Mouse (Mus musculus) CD8-positive naive resting alpha-beta T cell, adult 2 months (primary cell): ENCODE results near the gene Sgsm1.

Experiments used
- DNase-seq, 2 experiments: peaks; one replicate each; pipeline ENCODE4 v3.0.0; 2022; ENCODE audit warnings: low read depth in 2 of 2, low spot score in 2 of 2

Gene Sgsm1

GRCm38 (mm10) chr5:113323784-113324638 is 13.4 kb upstream of the Sgsm1 start:
- DNase-seq: no peak

- DNase-seq: no peak
Observed at GRCm38 (mm10) chr5:113313998-113314397, 3.4 kb upstream of the Sgsm1 start.

- DNase-seq: no peak
Observed at GRCm38 (mm10) chr5:113309491-113310376, 852 bp downstream of the Sgsm1 start.

GRCm38 (mm10) chr5:113306750-113307477 is 3.7 kb downstream of the Sgsm1 start:
- DNase-seq: no peak

- DNase-seq: no peak
Observed at GRCm38 (mm10) chr5:113304527-113304926, 6.1 kb downstream of the Sgsm1 start.

- DNase-seq: no peak
Observed at GRCm38 (mm10) chr5:113301841-113302240, 8.7 kb downstream of the Sgsm1 start.

- DNase-seq: no peak
Observed at GRCm38 (mm10) chr5:113300148-113300889, 10.3 kb downstream of the Sgsm1 start.

GRCm38 (mm10) chr5:113299433-113299832 is 11.2 kb downstream of the Sgsm1 start:
- DNase-seq: no peak

- DNase-seq: no peak
Observed at GRCm38 (mm10) chr5:113298826-113299225, 11.8 kb downstream of the Sgsm1 start.

- no peak for DNase-seq
Observed at GRCm38 (mm10) chr5:113298040-113298439, 12.5 kb downstream of the Sgsm1 start.

- no peak for DNase-seq
Observed at GRCm38 (mm10) chr5:113295791-113296190, 14.8 kb downstream of the Sgsm1 start.

GRCm38 (mm10) chr5:113294575-113294974 is 16.0 kb downstream of the Sgsm1 start:
- no peak for DNase-seq

GRCm38 (mm10) chr5:113293446-113293845 is 17.1 kb downstream of the Sgsm1 start:
- no peak for DNase-seq

- no peak for DNase-seq
Observed at GRCm38 (mm10) chr5:113292832-113293231, 17.8 kb downstream of the Sgsm1 start.

- DNase-seq: no peak
Observed at GRCm38 (mm10) chr5:113292179-113292578, 18.4 kb downstream of the Sgsm1 start.

GRCm38 (mm10) chr5:113291125-113291524 is 19.5 kb downstream of the Sgsm1 start:
- no peak for DNase-seq

GRCm38 (mm10) chr5:113290149-113290548 is 20.4 kb downstream of the Sgsm1 start:
- DNase-seq: no peak

GRCm38 (mm10) chr5:113288490-113288889 is 22.1 kb downstream of the Sgsm1 start:
- no peak for DNase-seq

- no peak for DNase-seq
Observed at GRCm38 (mm10) chr5:113287762-113288161, 22.8 kb downstream of the Sgsm1 start.
